Mouse (Mus musculus): ENCODE results near the gene Rab4a.
"Not testable (repeated sequence)": the region's sequence is repeated elsewhere in the genome, so short reads cannot be mapped to it uniquely, and the experiment has no call there.

The Rab4a gene

DNA sequence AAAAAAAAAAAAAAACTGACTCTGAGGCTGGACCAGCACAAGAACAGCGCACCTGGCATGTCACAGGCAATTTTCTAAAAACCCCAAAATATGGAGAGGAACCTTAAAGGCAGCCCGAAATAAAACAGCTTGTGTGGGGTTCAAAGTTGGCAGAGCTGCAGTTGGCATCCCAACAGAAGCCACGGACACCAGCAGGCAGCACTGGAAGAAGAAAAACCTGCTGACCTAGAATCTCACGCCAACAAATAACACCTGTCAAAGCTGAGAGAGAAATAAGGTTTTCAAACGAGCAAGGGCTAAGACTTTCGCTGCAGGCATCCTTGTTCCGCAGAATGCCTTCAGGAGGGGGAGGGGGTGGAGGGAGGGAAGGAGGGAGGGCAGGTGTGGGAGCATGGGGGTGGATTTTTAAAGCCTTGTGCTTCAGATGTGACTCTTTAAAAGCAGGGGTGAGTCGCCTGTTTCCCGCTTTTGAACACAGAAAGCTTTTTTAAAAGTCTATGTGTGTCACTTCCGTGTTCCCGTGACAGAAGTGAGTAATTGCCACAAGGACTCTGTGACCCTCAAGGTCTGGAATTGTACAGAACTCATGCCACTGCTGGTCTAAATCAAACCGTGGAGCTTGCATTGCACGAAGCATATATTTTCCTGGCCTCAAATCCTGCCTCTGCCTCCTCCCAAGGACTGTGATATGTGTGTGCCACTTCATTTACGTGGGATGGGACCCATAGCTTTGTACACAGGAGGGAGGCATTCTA, 17.2 kb upstream of the Rab4a start:
- no peak for DNase-seq (ENCODE audit: low spot score in 2 of 2)

GRCm38 (mm10) chr8:123789461-123789860, 16.3 kb upstream of the Rab4a start:
- no peak for DNase-seq (ENCODE audit: low spot score in 2 of 2)

GRCm38 (mm10) chr8:123789970-123790369, 15.8 kb upstream of the Rab4a start:
- DNase-seq (ENCODE audit: low spot score in 2 of 2) = peak; percentile 94 to 96

DNA sequence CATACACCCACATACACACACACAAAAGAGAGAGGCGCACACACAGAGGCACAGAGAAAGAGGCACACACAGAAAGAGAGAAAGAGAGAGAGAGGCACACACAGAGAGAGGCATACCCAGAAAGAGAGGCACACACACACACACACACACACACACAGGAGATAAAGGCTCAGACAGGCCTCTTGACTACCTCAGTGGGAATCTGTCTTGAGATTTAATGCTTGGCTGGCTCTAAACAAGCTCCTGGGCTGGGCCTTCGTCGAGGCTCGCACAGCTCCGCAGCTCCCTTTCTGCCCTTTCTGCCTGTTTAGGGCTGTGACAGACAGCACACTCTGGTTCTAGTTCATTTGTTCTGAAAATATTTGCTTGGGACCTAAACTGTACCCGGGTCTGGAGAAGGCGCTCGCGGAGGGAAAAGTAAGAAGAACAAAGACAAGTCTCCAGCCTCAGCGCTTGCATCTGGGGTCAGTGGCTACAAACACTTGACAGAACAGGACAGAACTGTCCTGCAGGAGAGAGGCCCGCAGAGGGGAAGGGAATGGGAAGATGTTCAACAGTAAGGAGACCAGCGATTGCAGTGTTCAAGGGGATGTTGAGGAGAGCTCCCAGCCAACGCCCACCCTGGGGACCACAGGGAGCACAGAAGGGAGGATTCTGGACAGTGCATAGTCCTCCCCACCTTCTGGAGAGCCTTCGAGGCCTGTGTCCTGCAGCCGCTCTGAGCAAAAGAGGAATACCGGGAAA, 14.5 kb upstream of the Rab4a start:
- no peak for DNase-seq (ENCODE audit: low spot score in 2 of 2)

- DNase-seq (ENCODE audit: low spot score in 2 of 2) = no peak
These were observed 13.9 kb upstream of the Rab4a start for GRCm38 (mm10) chr8:123791845-123792225.

DNA sequence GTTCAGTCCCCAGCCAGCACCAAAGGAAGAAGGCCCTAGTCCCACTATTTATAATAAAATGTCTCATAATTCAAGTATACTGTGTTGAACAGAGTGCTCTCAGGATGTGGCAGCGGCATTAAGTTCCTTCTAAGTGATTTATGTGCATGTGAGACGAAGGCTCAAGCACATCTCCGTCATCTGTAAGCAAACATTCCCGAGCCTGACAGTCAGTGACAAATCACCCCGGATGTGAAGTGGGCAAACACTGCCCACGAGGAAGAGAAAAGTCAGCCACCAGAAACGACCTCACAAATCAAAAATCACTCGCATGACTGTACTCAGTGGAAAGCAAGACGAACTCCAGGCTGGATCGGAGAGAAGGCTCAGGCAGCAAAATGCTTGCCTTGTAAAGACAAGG, 11.9 kb upstream of the Rab4a start:
- DNase-seq (ENCODE audit: low spot score in 2 of 2) = no peak

- no peak for DNase-seq (ENCODE audit: low spot score in 2 of 2)
These were observed 11.0 kb upstream of the Rab4a start for GRCm38 (mm10) chr8:123794766-123795165.

GRCm38 (mm10) chr8:123796758-123797157, 9.0 kb upstream of the Rab4a start:
- no peak for DNase-seq (ENCODE audit: low spot score in 2 of 2)

- DNase-seq (ENCODE audit: low spot score in 2 of 2) = no peak
These were observed 7.9 kb upstream of the Rab4a start for GRCm38 (mm10) chr8:123797928-123798327.

DNA sequence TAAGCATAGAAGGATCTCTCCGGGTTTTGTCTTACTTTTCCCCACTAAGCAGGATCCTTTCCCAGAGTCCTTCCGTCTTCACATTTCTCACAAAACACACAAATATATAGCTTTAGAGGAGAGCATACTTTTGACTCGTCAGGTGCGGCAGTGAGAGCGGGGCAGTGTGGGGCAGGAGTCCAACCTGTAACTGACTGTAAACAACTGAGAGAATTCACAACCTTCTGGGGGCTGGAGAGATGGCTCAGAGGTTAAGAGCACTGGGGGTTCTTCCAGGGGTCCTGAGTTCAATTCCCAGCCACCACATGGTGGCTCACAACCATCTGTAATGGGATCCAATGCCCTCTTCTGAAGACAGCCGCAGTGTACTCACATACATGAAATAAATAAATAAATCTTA, 6.4 kb upstream of the Rab4a start:
- DNase-seq (ENCODE audit: low spot score in 2 of 2) = no peak

DNA sequence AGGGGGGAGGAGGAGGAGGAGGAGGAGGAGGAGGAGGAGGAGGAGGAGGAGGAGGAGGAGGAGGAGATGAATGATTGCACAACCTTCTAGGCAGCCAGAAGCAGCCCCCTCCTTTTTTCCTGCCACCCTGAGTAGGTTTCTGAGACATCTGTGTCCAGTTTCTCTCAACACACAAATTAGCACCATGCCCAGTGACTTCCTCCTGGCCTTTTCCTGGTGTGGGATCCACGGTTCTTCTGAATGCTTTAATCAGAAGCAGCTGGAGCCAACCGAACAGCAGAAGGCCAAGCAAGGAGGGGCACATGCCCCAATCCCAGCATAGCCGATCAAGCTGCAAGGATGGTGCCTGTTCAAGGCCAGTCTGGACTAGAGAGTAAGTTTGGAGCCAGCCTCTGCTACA, 5.9 kb upstream of the Rab4a start:
- no peak for DNase-seq (ENCODE audit: low spot score in 2 of 2)

DNA sequence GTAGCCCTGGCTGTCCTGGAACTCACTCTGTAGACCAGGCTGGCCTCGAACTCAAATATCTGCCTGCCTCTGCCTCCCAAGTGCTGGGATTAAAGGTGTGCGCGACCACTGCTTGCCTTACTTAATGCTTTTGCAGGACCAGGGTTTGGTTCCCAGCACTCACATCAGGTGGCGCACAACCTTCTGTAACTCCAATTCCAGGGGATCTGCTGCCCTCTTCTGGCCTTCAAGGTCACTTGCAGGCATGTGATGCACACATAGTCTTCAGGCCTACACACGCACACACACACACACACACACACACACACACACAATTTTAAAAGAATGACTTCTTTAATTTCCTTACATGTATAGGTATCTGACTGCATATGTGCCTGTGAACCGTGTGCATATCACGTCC, 4.9 kb upstream of the Rab4a start:
- DNase-seq (ENCODE audit: low spot score in 2 of 2) = no peak

- DNase-seq (ENCODE audit: low spot score in 2 of 2) = no peak
These were observed 4.2 kb upstream of the Rab4a start for GRCm38 (mm10) chr8:123801538-123801937.

DNA sequence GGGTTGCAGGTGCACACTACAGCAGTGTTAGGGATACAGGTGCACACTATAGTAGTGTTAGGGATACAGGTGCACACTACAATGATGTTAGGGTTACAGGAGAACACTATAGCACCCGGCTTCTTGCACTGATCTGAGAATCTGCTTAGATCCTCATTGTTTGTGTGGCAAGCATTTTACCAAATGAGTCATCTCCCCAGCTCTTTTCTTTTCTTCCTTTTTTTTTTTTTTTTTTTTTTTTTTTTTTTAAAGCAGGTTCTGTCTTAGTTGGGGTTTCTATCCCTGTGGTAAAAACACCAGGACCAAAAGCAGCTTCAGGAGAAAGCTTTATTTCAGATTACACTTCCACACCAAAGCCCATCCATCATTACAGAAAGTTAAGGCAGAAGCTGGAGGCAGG, 2.1 kb upstream of the Rab4a start:
- no peak for DNase-seq (ENCODE audit: low spot score in 2 of 2)

DNA sequence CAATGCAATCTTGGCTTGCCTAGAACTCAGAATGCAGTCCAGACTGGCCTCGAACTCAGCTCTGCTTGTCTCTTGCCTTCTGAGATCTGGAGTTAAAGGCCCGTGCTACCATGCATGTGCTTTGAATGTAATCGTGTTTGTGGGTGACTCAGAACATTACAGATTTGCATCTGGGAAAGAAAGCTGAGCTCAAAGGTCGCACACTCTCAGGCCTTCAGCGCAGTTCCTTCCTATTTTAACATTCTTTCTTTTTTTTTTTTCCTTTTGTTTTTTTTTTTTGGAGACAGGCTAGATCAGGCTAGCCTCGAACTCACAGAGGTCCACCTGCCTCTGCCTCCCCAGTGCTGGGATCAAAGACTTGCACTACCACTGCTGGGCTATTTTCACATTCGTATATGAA, 1.2 kb upstream of the Rab4a start:
- no peak for DNase-seq (ENCODE audit: low spot score in 2 of 2)

- DNase-seq (ENCODE audit: low spot score in 2 of 2) = no peak
These were observed 522 bp upstream of the Rab4a start for GRCm38 (mm10) chr8:123805209-123805717.

GRCm38 (mm10) chr8:123806374-123806935, 670 bp downstream of the Rab4a start:
- no peak for DNase-seq (ENCODE audit: low spot score in 2 of 2)

- DNase-seq (ENCODE audit: low spot score in 2 of 2) = no peak
These were observed 1.2 kb downstream of the Rab4a start for GRCm38 (mm10) chr8:123807024-123807431.

GRCm38 (mm10) chr8:123807852-123808573, 2.2 kb downstream of the Rab4a start:
- no peak for DNase-seq (ENCODE audit: low spot score in 2 of 2)

DNA sequence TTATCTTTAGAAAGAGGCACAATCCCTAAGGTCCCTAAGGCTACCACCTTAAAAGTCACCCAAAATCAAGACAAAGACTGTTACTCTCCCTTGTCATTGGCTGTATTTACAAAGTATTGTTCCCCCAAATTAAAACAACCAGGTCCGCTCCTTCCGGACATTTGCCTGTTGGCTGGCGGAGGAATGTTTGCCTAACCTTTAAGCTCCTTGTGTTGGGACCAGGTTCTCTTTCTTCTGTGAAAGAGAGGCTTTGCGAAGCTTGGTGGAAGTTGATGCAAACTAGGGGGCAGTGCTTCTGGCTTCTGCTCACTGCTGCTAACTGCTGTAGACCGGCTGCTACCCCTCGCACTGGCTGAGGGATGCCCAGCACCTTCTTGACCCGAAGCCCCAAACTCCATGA, 2.9 kb downstream of the Rab4a start:
- DNase-seq (ENCODE audit: low spot score in 2 of 2) = no peak

- DNase-seq (ENCODE audit: low spot score in 2 of 2) = not testable (repeated sequence)
These were observed 3.6 kb downstream of the Rab4a start for GRCm38 (mm10) chr8:123809342-123809741.

DNA sequence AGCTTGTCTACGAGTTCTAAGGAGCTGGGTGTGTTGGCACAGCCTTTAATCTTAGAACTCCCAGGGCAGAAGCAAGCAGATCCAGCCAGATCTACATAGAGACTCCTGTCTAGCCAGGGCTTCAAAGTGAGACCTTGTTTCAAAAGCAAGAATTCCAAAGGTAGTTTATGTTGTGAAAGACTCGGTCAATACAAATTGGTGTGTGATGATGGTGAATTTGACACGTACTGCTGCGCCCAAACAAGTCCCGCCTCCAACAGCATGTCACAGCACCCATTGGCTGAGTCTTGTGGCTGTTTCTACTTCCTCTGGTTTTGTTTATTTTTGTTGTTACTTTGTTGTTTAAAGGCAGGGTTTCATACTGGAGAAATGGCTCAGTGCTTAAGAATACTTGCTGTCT, 6.4 kb downstream of the Rab4a start:
- no peak for DNase-seq (ENCODE audit: low spot score in 2 of 2)
